Mouse (Mus musculus) cerebellum, adult 9-10 months (tissue): ENCODE measurements around the gene Ablim2.

ENCODE experiments used
- DNase-seq: peaks from one replicate; pipeline ENCODE4 v3.0.0; 2022

Gene Ablim2

GRCm38 (mm10) chr5:35757639-35758001 lies at the start of gene Ablim2:
Ablim2 (plus strand) TSS chr5:35757880.
- peak; percentile 97 for DNase-seq

- DNase-seq, result no peak
These were observed 47.2 kb upstream of the Ablim2 start for GRCm38 (mm10) chr5:35710481-35710880.

GRCm38 (mm10) chr5:35710931-35711330 lies 46.7 kb upstream of the Ablim2 start:
- DNase-seq, result no peak

GRCm38 (mm10) chr5:35712517-35712916 lies 45.2 kb upstream of the Ablim2 start:
- no peak for DNase-seq

- DNase-seq, result peak; percentile 62
These were observed 43.9 kb upstream of the Ablim2 start for GRCm38 (mm10) chr5:35713649-35714354.

GRCm38 (mm10) chr5:35717455-35717854 lies 40.2 kb upstream of the Ablim2 start:
- DNase-seq, result no peak

GRCm38 (mm10) chr5:35717946-35718345 lies 39.7 kb upstream of the Ablim2 start:
- DNase-seq, result peak; percentile 25

- DNase-seq, result no peak
These were observed 38.9 kb upstream of the Ablim2 start for GRCm38 (mm10) chr5:35718817-35719216.

GRCm38 (mm10) chr5:35719343-35719742 lies 38.3 kb upstream of the Ablim2 start:
- no peak for DNase-seq

GRCm38 (mm10) chr5:35719880-35720279 lies 37.8 kb upstream of the Ablim2 start:
- no peak for DNase-seq

- DNase-seq, result no peak
These were observed 35.7 kb upstream of the Ablim2 start for GRCm38 (mm10) chr5:35721933-35722332.

GRCm38 (mm10) chr5:35722654-35723053 lies 35.0 kb upstream of the Ablim2 start:
- DNase-seq, result no peak

GRCm38 (mm10) chr5:35723900-35724299 lies 33.8 kb upstream of the Ablim2 start:
- no peak for DNase-seq

- DNase-seq, result no peak
These were observed 31.8 kb upstream of the Ablim2 start for GRCm38 (mm10) chr5:35725840-35726239.

GRCm38 (mm10) chr5:35727447-35727846 lies 30.2 kb upstream of the Ablim2 start:
- DNase-seq, result no peak

- peak; percentile 26 for DNase-seq
These were observed 29.2 kb upstream of the Ablim2 start for GRCm38 (mm10) chr5:35728344-35728956.

- DNase-seq, result peak; percentile 73
These were observed 28.7 kb upstream of the Ablim2 start for GRCm38 (mm10) chr5:35728957-35729460.

GRCm38 (mm10) chr5:35729844-35730243 lies 27.8 kb upstream of the Ablim2 start:
- no peak for DNase-seq

- DNase-seq, result no peak
These were observed 27.1 kb upstream of the Ablim2 start for GRCm38 (mm10) chr5:35730552-35730951.

GRCm38 (mm10) chr5:35731006-35731405 lies 26.7 kb upstream of the Ablim2 start:
- DNase-seq, result no peak

- DNase-seq, result no peak
These were observed 24.2 kb upstream of the Ablim2 start for GRCm38 (mm10) chr5:35733523-35733922.

- no peak for DNase-seq
These were observed 20.3 kb upstream of the Ablim2 start for GRCm38 (mm10) chr5:35737231-35737901.

- no peak for DNase-seq
These were observed 18.7 kb upstream of the Ablim2 start for GRCm38 (mm10) chr5:35739005-35739404.
